Mouse (Mus musculus): ENCODE data around the gene 1520401A03Rik. TPM values are rescaled to one million over a fixed set of nuclear protein-coding genes. Genes with fewer than 3 reads are reported as not detected.

The 1520401A03Rik gene
- polyA plus RNA-seq, 1 experiment, result 0.27 TPM

GRCm38 (mm10) chr17:23665511-23665910 lies 57.1 kb downstream of the 1520401A03Rik start:
- H3K4me3 ChIP-seq (ENCODE audit: control insufficient read depth, insufficient read depth, low read length), result no peak overlapping the region
- no peak overlapping the region for H3K27ac ChIP-seq (ENCODE audit: control insufficient read depth, insufficient read depth, low read length)
- no peak for TF ChIP-seq CTCF (IDR thresholded peaks at IDR 0.05; ENCODE audit: borderline replicate concordance, control insufficient read depth, extremely low read depth, insufficient read depth, low read length, poor library complexity)
- no peak for TF ChIP-seq POLR2A (IDR thresholded peaks at IDR 0.05; ENCODE audit: control insufficient read depth, extremely low read depth, insufficient read depth, low read length, poor library complexity)
- DNase-seq, result no peak
- H3K27me3 ChIP-seq (ENCODE audit: control insufficient read depth, insufficient read depth, low read length), result peaks cover 1% of the 10 kb centered on the region; the same call in 1 of the 2 replicates
- peaks cover 7% of the 10 kb centered on the region; the same call in 1 of the 2 replicates for H3K4me1 ChIP-seq (replicated peaks; ENCODE audit: control insufficient read depth, insufficient read depth, low read length)
- WGBS, result 94% methylated on average over 14 of the region's 14 CpGs
- peaks cover 6% of the 10 kb centered on the region; the same call in 1 of the 2 replicates for H3K36me3 ChIP-seq (ENCODE audit: control insufficient read depth, insufficient read depth, low read length)

DNA sequence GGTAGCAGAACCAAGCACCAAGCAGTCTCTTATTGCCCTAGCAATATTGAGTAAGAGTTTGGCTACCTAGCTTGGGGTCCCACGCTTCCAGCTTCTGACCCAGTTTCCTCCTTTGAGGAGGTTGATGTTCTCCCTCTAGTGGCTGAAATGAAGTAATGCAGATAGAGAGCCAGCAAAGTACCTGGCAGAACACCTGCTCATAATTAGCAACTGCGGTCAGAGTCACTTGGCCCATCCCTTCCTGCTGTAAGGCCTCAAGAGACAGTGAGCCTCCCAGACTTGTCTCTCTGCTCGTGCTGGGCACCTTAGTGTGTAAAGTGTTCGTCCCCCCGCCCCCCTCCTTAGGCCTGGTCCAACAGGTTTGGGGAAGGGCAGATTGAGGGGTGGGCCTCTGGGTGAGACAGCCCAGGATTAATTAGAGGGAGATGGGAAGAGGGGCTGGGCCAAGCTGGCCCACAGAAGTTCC lies 58.0 kb downstream of the 1520401A03Rik start:
- peak; percentile 21 for DNase-seq
- Histone ChIP-seq H3K36me3 (ENCODE audit: control insufficient read depth, insufficient read depth, low read length) (peaks cover 6% of the 10 kb centered on the region; the same call in 1 of the 2 replicates), H3K27ac (ENCODE audit: control insufficient read depth, insufficient read depth, low read length) (no peak overlapping the region), H3K4me3 (ENCODE audit: control insufficient read depth, insufficient read depth, low read length) (no peak overlapping the region), H3K4me1 (replicated peaks; ENCODE audit: control insufficient read depth, insufficient read depth, low read length) (peaks cover 10% of the 10 kb centered on the region; the same call in 1 of the 2 replicates), H3K27me3 (ENCODE audit: control insufficient read depth, insufficient read depth, low read length) (peaks cover 5% of the 10 kb centered on the region; the same call in 1 of the 2 replicates)
- 39% methylated on average over 5 of the region's 5 CpGs for WGBS
- TF ChIP-seq POLR2A (IDR thresholded peaks at IDR 0.05; ENCODE audit: control insufficient read depth, extremely low read depth, insufficient read depth, low read length, poor library complexity), result no peak
- peak; percentile 52; the same call in 1 of the 2 replicates for TF ChIP-seq CTCF (IDR thresholded peaks at IDR 0.05; ENCODE audit: borderline replicate concordance, control insufficient read depth, extremely low read depth, insufficient read depth, low read length, poor library complexity)

GRCm38 (mm10) chr17:23661526-23661925 lies 61.1 kb downstream of the 1520401A03Rik start:
- TF ChIP-seq CTCF (IDR thresholded peaks at IDR 0.05; ENCODE audit: borderline replicate concordance, control insufficient read depth, extremely low read depth, insufficient read depth, low read length, poor library complexity) (peak; percentile 77; the same call in 1 of the 2 replicates), POLR2A (IDR thresholded peaks at IDR 0.05; ENCODE audit: control insufficient read depth, extremely low read depth, insufficient read depth, low read length, poor library complexity) (no peak)
- Histone ChIP-seq H3K27ac (ENCODE audit: control insufficient read depth, insufficient read depth, low read length) (no peak overlapping the region), H3K4me3 (ENCODE audit: control insufficient read depth, insufficient read depth, low read length) (no peak overlapping the region), H3K27me3 (ENCODE audit: control insufficient read depth, insufficient read depth, low read length) (peaks cover 5% of the 10 kb centered on the region; the same call in 1 of the 2 replicates), H3K36me3 (ENCODE audit: control insufficient read depth, insufficient read depth, low read length) (no peaks in the 10 kb centered on the region), H3K4me1 (replicated peaks; ENCODE audit: control insufficient read depth, insufficient read depth, low read length) (peaks cover 10% of the 10 kb centered on the region; the same call in 1 of the 2 replicates)
- DNase-seq, result peak; percentile 38
- WGBS, result 12% methylated on average over 9 of the region's 9 CpGs

DNA sequence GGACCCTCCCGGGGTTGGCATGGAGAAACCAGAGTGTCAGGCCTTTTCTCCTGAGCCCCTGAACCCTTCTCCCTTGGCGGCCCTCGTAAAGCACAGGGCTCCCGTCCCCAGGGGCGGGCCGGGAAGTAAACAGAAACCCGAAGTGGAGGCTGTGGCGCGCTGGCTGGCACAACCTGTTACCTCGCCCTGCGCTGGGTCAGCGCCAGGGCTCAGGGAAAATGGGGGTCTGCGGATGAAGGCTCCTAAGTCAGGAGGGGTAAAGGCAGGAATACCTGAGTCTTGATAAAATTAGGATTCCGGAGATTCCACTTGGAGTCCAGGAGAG lies 61.7 kb downstream of the 1520401A03Rik start:
- H3K27ac ChIP-seq (ENCODE audit: control insufficient read depth, insufficient read depth, low read length), result no peak overlapping the region
- DNase-seq, result no peak
- H3K4me3 ChIP-seq (ENCODE audit: control insufficient read depth, insufficient read depth, low read length), result no peak overlapping the region
- H3K27me3 ChIP-seq (ENCODE audit: control insufficient read depth, insufficient read depth, low read length), result peaks cover 5% of the 10 kb centered on the region; the same call in 1 of the 2 replicates
- no peaks in the 10 kb centered on the region for H3K36me3 ChIP-seq (ENCODE audit: control insufficient read depth, insufficient read depth, low read length)
- TF ChIP-seq POLR2A (IDR thresholded peaks at IDR 0.05; ENCODE audit: control insufficient read depth, extremely low read depth, insufficient read depth, low read length, poor library complexity) (no peak), CTCF (IDR thresholded peaks at IDR 0.05; ENCODE audit: borderline replicate concordance, control insufficient read depth, extremely low read depth, insufficient read depth, low read length, poor library complexity) (no peak)
- 4% methylated on average over 14 of the region's 14 CpGs for WGBS
- peaks cover 10% of the 10 kb centered on the region; the same call in 1 of the 2 replicates for H3K4me1 ChIP-seq (replicated peaks; ENCODE audit: control insufficient read depth, insufficient read depth, low read length)

DNA sequence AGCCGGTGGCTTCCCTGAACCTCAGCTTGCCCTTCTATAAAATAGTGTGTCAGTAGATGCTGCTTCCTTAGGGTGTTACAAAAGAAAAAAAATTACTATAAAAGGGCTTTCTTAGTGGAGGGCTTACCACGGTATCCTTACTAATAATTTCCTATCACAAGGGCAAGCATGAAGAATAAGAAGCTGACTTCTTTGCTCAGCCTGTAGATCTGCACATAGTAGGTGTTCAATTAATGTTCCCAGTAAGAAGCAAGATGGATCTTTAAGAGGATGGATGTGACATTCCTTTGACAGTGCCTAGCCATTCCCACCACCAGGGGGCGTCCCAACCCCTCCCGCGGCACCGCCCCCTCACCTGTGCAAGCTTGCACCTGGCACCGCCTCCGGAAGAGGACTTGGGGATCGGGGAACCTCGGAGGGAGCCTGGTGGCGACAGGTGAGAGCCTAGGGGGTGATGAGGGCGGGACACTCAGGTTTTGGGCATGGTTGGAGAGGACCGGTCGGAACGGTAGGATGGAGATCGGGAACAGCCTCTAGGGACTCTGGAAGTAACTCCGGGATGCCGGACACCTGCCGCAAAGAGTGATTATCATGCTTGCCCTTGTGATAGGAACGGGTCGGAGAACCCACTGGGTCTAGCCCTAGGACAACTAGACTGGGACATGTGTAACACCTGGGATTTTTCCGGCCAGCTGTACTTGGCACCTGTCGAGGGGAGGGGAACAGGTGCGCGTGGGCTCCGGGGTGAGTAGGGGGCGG lies 62.3 kb downstream of the 1520401A03Rik start, which contains the start of gene Bicdl2:
TSS of gene Bicdl2 (plus strand) at position 390 of the 759 bp plus-strand sequence.
- TF ChIP-seq POLR2A (IDR thresholded peaks at IDR 0.05; ENCODE audit: control insufficient read depth, extremely low read depth, insufficient read depth, low read length, poor library complexity) (no peak), CTCF (IDR thresholded peaks at IDR 0.05; ENCODE audit: borderline replicate concordance, control insufficient read depth, extremely low read depth, insufficient read depth, low read length, poor library complexity) (peak; percentile 79; the same call in 1 of the 2 replicates)
- no peak within 1 kb of the TSS for H3K27ac ChIP-seq (ENCODE audit: control insufficient read depth, insufficient read depth, low read length)
- peaks cover 5% of the 10 kb centered on the region; the same call in 1 of the 2 replicates for H3K27me3 ChIP-seq (ENCODE audit: control insufficient read depth, insufficient read depth, low read length)
- WGBS, result 8% methylated on average over 27 of the region's 27 CpGs
- DNase-seq, result peak; percentile 36
- H3K36me3 ChIP-seq (ENCODE audit: control insufficient read depth, insufficient read depth, low read length), result no peaks in the 10 kb centered on the region
- peaks cover 10% of the 10 kb centered on the region; the same call in 1 of the 2 replicates for H3K4me1 ChIP-seq (replicated peaks; ENCODE audit: control insufficient read depth, insufficient read depth, low read length)
- H3K4me3 ChIP-seq (ENCODE audit: control insufficient read depth, insufficient read depth, low read length), result no peak within 1 kb of the TSS

DNA sequence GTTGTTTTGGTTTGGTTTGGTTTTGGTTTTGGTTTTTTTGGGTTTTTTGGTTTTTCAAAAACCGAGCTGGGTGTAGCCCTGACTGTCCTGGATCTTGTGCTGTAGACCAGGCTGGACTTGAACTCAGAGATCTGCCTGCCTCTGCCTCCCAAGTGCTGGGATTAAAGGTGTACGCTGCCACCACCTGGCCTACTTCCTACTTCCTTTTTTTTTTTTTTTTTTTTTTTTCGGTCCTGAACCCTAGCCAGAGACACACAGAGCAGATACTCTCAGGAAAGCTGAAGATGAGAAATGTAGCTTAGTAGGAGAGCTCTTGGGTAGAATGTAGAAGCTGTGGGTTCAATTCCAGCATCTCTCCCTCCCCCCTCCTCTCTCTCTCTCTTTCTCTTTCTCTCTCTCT lies 64.1 kb downstream of the 1520401A03Rik start:
- DNase-seq, result no peak
- no peak for TF ChIP-seq POLR2A (IDR thresholded peaks at IDR 0.05; ENCODE audit: control insufficient read depth, extremely low read depth, insufficient read depth, low read length, poor library complexity)
- no peak for TF ChIP-seq CTCF (IDR thresholded peaks at IDR 0.05; ENCODE audit: borderline replicate concordance, control insufficient read depth, extremely low read depth, insufficient read depth, low read length, poor library complexity)
- 0 out of 2 replicates have a peak, but pooled peaks cover 7% of the 10 kb centered on the region for H3K4me1 ChIP-seq (replicated peaks; ENCODE audit: control insufficient read depth, insufficient read depth, low read length)
- H3K36me3 ChIP-seq (ENCODE audit: control insufficient read depth, insufficient read depth, low read length), result no peaks in the 10 kb centered on the region
- H3K27me3 ChIP-seq (ENCODE audit: control insufficient read depth, insufficient read depth, low read length), result peaks cover 5% of the 10 kb centered on the region; the same call in 1 of the 2 replicates
- no peak overlapping the region for H3K27ac ChIP-seq (ENCODE audit: control insufficient read depth, insufficient read depth, low read length)
- 66% methylated on average over 3 of the region's 3 CpGs for WGBS
- H3K4me3 ChIP-seq (ENCODE audit: control insufficient read depth, insufficient read depth, low read length), result no peak overlapping the region

Other genes starting within 250 kb of the 1520401A03Rik start
- not detected in 2 replicates for gene Vmn2r117, start 243.1 kb downstream of the 1520401A03Rik start, polyA plus RNA-seq (2012; rRNA removed)
- 23.5 and 24.4 TPM in 2 replicates for gene Zfp213, start 158.5 kb downstream of the 1520401A03Rik start, polyA plus RNA-seq (2012; rRNA removed)
- gene Zfp13, start 123.3 kb downstream of the 1520401A03Rik start, polyA plus RNA-seq (2012; rRNA removed), result 2.5 and 3.0 TPM in 2 replicates
- 0.18 and 0.20 TPM in 2 replicates for gene Zscan10, start 121.9 kb downstream of the 1520401A03Rik start, polyA plus RNA-seq (2012; rRNA removed)
- gene Mmp25, start 77.5 kb downstream of the 1520401A03Rik start, polyA plus RNA-seq (2012; rRNA removed), result 7.2 and 7.4 TPM in 2 replicates
- gene Bicdl2, start 62.3 kb downstream of the 1520401A03Rik start, polyA plus RNA-seq (2012; rRNA removed), result 0.43 and 0.49 TPM in 2 replicates
- gene Hcfc1r1, start 49.2 kb downstream of the 1520401A03Rik start, polyA plus RNA-seq (2012; rRNA removed), result 143 and 192 TPM in 2 replicates
- gene Thoc6, start 48.9 kb downstream of the 1520401A03Rik start, polyA plus RNA-seq (2012; rRNA removed), result 78.3 and 84.5 TPM in 2 replicates
- gene Tnfrsf12a, start 45.3 kb downstream of the 1520401A03Rik start, polyA plus RNA-seq (2012; rRNA removed), result 10.2 and 11.4 TPM in 2 replicates
- gene Cldn6, start 43.5 kb downstream of the 1520401A03Rik start, polyA plus RNA-seq (2012; rRNA removed), result 0.47 and 0.51 TPM in 2 replicates
- 1.1 and 1.9 TPM in 2 replicates for gene Cldn9, start 38.8 kb downstream of the 1520401A03Rik start, polyA plus RNA-seq (2012; rRNA removed)
- gene Pkmyt1, start 3.6 kb upstream of the 1520401A03Rik start, polyA plus RNA-seq (2012; rRNA removed), result 145 and 182 TPM in 2 replicates
- 12.4 and 13.2 TPM in 2 replicates for gene Paqr4, start 18.1 kb upstream of the 1520401A03Rik start, polyA plus RNA-seq (2012; rRNA removed)
- gene Kremen2, start 23.1 kb upstream of the 1520401A03Rik start, polyA plus RNA-seq (2012; rRNA removed), result 2.8 and 3.8 TPM in 2 replicates
- gene Flywch1, start 48.8 kb upstream of the 1520401A03Rik start, polyA plus RNA-seq (2012; rRNA removed), result 32.0 and 33.6 TPM in 2 replicates
- 2.3 and 4.0 TPM in 2 replicates for gene Flywch2, start 63.3 kb upstream of the 1520401A03Rik start, polyA plus RNA-seq (2012; rRNA removed)
- gene Srrm2, start 67.7 kb upstream of the 1520401A03Rik start, polyA plus RNA-seq (2012; rRNA removed), result 874 and 1,056 TPM in 2 replicates
- gene Elob, start 106.4 kb upstream of the 1520401A03Rik start, polyA plus RNA-seq (2012; rRNA removed), result 639 and 815 TPM in 2 replicates
- 1.6 and 2.8 TPM in 2 replicates for gene Prss33, start 113.3 kb upstream of the 1520401A03Rik start, polyA plus RNA-seq (2012; rRNA removed)
- gene Prss32, start 121.1 kb upstream of the 1520401A03Rik start, polyA plus RNA-seq (2012; rRNA removed), result 0.51 and 0.65 TPM in 2 replicates
- gene Prss41, start 121.4 kb upstream of the 1520401A03Rik start, polyA plus RNA-seq (2012; rRNA removed), result 0.34 and 0.59 TPM in 2 replicates
- 0.11 TPM in 1 of 2 replicates, not detected in the other for gene Prss21, start 145.3 kb upstream of the 1520401A03Rik start, polyA plus RNA-seq (2012; rRNA removed)
- 0.58 TPM in 1 of 2 replicates, not detected in the other for gene Dcpp1, start 158.1 kb upstream of the 1520401A03Rik start, polyA plus RNA-seq (2012; rRNA removed)
- 0.35 and 0.55 TPM in 2 replicates for gene Dcpp2, start 158.1 kb upstream of the 1520401A03Rik start, polyA plus RNA-seq (2012; rRNA removed)
- 0.34 TPM in 2 replicates for gene Dcpp3, start 194.7 kb upstream of the 1520401A03Rik start, polyA plus RNA-seq (2012; rRNA removed)
- gene Sbp, start 218.9 kb upstream of the 1520401A03Rik start, polyA plus RNA-seq (2012; rRNA removed), result 0.23 and 0.43 TPM in 2 replicates
- gene Sbpl, start 232.5 kb upstream of the 1520401A03Rik start, polyA plus RNA-seq (2012; rRNA removed), result 0.88 and 1.6 TPM in 2 replicates